Mouse (Mus musculus) embryonic fibroblast, embryonic 13.5 days (primary cell): ENCODE data around the gene Nubp1. TPM values are rescaled to one million over a fixed set of nuclear protein-coding genes. Genes with fewer than 3 reads are reported as not detected.

Experiments used
- H3K27ac ChIP-seq: 2 replicates; pipeline ENCODE4 v1.5.1; 2012; ENCODE audit warnings: low read length, control low read depth, inconsistent platforms; ENCODE audit not compliant: insufficient read depth
- H3K4me1 ChIP-seq: 2 replicates; pipeline ENCODE4 v1.6.1; 2011; ENCODE audit warnings: low read length; ENCODE audit not compliant: control insufficient read depth, insufficient read depth
- H3K4me3 ChIP-seq: 2 replicates; pipeline ENCODE4 v1.5.1; 2011; ENCODE audit warnings: mild to moderate bottlenecking, control low read depth, low read length; ENCODE audit not compliant: insufficient read depth
- CTCF ChIP-seq: IDR thresholded peaks from 2 replicates; pipeline ENCODE4 v1.5.1; 2011; ENCODE audit warnings: mild to moderate bottlenecking, control low read depth, low read length, moderate library complexity, borderline replicate concordance; ENCODE audit not compliant: insufficient read depth
- POLR2A ChIP-seq: IDR thresholded peaks from 2 replicates; pipeline ENCODE4 v1.6.1; 2011; ENCODE audit warnings: low read depth, mild to moderate bottlenecking, control low read depth, low read length, moderate library complexity
- polyA plus RNA-seq: library from polyadenylated mRNA; stranded (reverse); fragments of >200 nt; gene quantifications from 2 replicates; pipeline ENCODE4 v1.2.4, GENCODE M21; 2011; ENCODE audit warnings: low read depth; ENCODE audit not compliant: missing spikeins, insufficient read length

Nubp1 gene
- polyA plus RNA-seq, 1 experiment: 19.9 TPM

DNA sequence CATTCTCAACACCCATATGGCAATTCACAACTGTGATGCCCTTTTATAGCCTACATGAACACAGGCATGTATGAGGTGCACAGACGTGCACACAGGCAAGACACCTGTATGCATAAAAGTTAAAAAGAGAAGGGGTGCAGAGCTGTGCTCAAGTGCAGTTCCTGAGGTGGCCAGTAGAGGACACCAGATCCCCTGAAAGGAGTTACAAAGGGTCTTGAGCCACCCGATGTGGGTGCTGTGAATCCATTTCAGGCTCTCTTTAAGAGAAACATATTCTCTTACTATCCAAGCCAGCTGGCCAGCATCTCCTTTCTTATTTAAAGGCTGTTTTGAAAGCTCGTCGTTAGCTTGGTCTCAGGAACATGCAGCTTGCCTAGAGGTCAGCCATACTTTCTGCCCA is 5.1 kb downstream of the Nubp1 start:
- Histone ChIP-seq H3K27ac (no peak overlapping the region), H3K4me3 (no peak overlapping the region), H3K4me1 (peaks cover 6% of the 10 kb centered on the region; the same call in 1 of the 2 replicates)
- no peak for TF ChIP-seq POLR2A
- 0 out of 2 replicates have a peak, but pooled peaks have one; percentile 13 for TF ChIP-seq CTCF

DNA sequence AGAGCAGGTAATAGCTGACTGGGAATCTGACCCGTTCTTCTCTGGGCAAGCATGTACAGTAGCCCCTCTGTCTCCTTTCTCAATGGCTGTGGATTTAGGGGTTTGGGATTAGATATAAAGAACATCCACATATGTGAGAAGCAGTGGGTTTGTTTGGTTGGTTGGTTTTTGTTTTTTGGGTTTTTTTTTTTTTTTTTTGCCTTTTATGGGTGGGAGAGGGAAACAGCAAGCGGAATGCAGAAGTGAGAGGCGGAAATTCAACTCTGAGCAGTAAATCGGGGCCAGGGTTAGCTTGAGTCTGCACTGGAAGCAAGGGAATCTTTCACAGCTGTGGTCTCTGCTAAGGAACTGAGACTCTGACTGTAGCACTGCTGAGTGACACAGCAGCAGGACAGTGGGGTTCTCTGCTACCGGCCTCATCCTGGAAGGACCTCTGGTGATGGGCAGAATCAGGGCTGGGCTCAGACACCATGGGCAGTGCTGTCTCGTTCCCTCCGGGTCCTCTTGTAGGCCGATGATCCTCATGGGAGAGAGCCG is 6.0 kb downstream of the Nubp1 start:
- TF ChIP-seq POLR2A: no peak
- H3K27ac ChIP-seq: no peak overlapping the region

DNA sequence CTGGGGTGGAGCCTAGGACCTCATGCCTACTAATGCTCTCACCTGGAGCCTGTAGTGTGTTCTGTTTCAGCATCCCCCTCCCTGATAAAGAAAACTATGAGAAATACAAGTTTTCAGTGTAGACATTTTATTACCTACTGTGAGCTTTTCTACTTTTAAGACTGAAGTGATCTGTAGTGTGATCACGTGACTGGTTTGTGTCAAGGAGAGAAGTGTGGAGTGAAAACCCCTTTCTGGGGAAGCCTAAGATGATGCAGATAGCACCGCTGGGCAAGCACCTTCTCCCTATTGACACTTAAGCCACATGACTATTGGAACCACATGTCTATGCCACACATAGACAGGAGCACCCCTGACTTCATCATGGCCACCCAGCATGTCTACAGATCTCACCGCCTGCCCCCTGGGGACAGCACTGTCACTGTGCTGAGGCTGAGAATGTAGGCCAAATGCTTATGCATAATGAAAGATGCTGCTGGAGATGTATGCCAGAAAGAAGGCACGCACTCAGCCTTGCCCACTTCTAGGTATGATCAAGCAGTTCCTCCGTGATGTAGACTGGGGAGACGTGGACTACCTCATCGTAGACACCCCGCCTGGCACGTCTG is 8.8 kb downstream of the Nubp1 start:
- TF ChIP-seq POLR2A: no peak
- H3K27ac ChIP-seq: no peak overlapping the region
- H3K4me1 ChIP-seq: no peaks in the 10 kb centered on the region
- H3K4me3 ChIP-seq: no peak overlapping the region

More for the DNA sequence above, 6.0 kb downstream of the Nubp1 start:
- H3K4me1 ChIP-seq: peaks cover 3% of the 10 kb centered on the region; the same call in 1 of the 2 replicates
- no peak overlapping the region for H3K4me3 ChIP-seq

DNA sequence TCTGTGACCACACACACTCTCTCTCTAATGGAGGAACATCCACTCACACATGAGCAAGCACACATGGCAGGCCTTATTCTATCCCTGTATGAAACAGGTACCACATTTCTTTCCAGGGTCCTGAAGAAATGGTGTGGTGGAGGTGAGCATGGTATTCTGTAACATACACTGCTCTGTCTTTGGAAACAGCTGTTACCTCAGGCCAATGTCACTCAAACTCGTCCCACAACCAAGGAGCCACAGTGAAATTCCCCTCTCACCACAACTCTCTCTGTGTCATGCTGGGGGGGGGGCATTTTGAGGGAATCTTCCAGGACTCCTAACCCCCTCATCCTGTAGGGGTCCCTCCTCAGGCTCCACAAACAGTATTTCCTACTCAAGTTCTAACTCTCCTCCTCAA is 20.2 kb downstream of the Nubp1 start:
- no peak overlapping the region for H3K27ac ChIP-seq
- no peak overlapping the region for H3K4me3 ChIP-seq
- no peak for TF ChIP-seq CTCF
- TF ChIP-seq POLR2A: no peak
- H3K4me1 ChIP-seq: no peaks in the 10 kb centered on the region

DNA sequence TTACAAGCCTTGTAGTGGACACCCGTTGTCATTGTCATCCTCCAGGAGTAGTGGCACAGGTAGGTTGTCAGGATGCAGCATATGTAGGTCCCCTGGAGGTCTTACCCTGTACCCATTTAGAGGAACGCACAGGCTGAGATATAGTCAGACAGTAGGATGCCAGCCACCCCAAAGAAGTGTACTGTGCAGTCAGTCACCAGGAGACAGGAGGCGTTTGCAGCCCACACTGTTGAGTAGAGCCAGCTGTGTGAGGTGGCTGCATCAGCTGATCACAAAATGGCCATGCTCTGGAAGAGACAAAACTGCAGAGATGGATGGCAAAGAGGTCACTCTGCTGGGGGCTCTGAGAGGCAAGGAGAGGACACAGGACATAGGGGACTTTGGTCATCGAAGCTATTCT is 20.6 kb downstream of the Nubp1 start:
- Histone ChIP-seq H3K4me3 (no peak overlapping the region), H3K4me1 (no peaks in the 10 kb centered on the region), H3K27ac (no peak overlapping the region)
- TF ChIP-seq CTCF (no peak), POLR2A (no peak)

DNA sequence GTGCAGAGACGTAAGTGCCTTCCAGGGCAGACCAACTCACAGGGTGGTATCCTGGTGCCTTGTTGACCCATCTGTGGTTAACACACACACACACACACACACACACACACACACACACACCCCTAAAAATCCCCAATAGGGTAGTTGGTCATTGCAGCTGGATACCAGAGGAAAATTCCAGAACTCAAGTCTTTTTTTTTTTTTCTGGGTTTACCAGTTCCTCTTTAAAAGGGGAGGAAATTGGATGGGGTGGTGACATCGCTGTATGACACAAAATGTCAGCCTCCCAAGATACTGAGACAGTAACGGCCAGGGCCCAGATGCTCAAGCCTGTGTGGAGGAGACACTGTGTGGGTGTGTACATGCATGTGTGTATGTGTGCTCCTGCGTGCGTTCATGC is 21.6 kb downstream of the Nubp1 start:
- H3K4me3 ChIP-seq: no peak overlapping the region
- H3K4me1 ChIP-seq: no peaks in the 10 kb centered on the region
- TF ChIP-seq POLR2A (no peak), CTCF (no peak)
- H3K27ac ChIP-seq: no peak overlapping the region

DNA sequence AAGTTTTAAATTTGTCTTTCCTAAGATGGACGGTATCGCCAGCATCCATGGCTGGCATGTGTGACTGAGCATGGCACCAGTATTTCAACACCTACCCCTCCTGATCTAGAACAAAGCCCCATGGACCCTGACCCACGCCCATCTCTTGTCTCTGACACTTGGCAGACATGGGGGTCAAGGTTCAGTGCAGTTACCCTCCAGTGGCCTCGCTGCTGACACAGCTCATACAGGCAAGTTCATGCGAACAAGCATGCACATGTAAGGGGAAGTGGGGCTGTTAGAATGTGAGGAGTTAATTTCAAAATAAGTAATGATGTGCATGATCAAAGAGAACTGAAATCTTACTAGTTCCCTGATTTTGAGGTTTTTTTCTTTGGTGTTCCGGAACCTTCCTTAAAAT is 24.4 kb downstream of the Nubp1 start:
- Histone ChIP-seq H3K4me3 (no peak overlapping the region), H3K27ac (no peak overlapping the region), H3K4me1 (no peaks in the 10 kb centered on the region)
- TF ChIP-seq POLR2A (no peak), CTCF (no peak)

DNA sequence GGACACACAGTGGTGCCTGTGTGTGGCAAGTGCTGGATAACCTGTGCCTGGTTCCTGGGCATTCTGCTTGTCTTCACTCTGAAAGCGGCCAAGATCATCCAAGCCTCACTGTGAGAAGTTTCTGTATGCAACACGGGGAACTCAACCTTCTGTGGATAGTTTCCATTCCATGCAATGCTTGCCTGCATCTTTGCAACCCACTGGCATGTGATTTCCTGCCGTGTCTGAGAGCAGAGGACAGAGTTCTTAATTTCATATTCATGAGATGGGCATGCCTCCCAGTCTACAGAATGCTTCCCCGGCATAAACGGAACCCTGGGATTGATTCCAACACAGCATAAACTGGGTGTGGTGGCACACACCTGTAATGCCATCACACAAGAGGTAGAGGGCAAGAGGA is 26.3 kb downstream of the Nubp1 start:
- Histone ChIP-seq H3K27ac (no peak overlapping the region), H3K4me3 (no peak overlapping the region), H3K4me1 (no peaks in the 10 kb centered on the region)
- TF ChIP-seq POLR2A: no peak
- no peak for TF ChIP-seq CTCF

DNA sequence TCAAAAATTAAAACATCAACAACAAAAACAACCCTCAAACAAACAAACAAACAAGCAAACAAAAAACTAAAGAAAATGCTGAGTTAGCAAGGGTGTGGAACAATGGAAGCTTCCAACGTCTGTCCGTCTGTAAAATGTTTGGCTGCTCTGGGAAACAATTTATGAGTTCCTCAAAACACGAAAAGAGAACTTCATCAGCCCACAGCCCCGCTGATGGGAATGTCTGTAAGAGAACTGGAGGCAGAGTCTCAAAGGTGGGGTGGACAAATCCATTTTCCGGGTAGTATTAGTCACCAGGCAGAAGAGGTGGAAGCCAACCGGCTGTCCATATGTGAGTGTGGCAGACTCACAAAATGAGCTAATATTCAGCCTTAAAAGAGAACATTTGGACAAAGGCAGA is 29.6 kb downstream of the Nubp1 start:
- no peak overlapping the region for H3K27ac ChIP-seq
- TF ChIP-seq CTCF (no peak), POLR2A (no peak)

DNA sequence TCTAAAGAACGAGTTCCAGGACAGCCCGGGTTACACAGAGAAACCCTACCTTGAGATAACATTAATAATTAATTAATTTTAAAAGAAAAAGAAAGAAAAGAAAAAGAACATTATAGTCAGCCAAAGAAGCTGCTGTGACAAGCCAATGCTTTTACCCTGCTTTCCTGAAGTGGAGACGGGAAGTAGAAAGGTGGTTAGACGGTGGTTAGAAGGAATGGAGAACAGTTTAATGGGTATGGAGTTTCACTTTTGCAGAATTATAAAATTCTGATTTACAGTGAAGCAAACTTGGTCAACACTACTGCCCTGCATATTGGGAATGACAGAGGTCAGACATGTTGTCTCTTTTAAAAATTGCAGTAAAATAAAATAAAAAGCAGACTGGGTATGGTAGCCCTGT is 30.0 kb downstream of the Nubp1 start:
- no peak for TF ChIP-seq POLR2A
- TF ChIP-seq CTCF: no peak
- Histone ChIP-seq H3K4me3 (no peak overlapping the region), H3K4me1 (no peaks in the 10 kb centered on the region), H3K27ac (no peak overlapping the region)

More for the DNA sequence above, 29.6 kb downstream of the Nubp1 start:
- Histone ChIP-seq H3K4me1 (no peaks in the 10 kb centered on the region), H3K4me3 (no peak overlapping the region)
